Mouse (Mus musculus) bone marrow, adult 2 months (tissue): ENCODE results near the gene Rsg1.

ENCODE experiments used
- CTCF ChIP-seq: fragments of 200-500 bp; IDR thresholded peaks from 2 replicates; pipeline ENCODE4 v1.5.1; 2011; ENCODE audit warnings: low read length, control low read depth; ENCODE audit not compliant: control insufficient read depth, insufficient read depth
- POLR2A ChIP-seq: fragments of 200-500 bp; IDR thresholded peaks from 2 replicates; pipeline ENCODE4 v1.6.1; 2011; ENCODE audit warnings: low read depth, mild to moderate bottlenecking, control low read depth, low read length, borderline replicate concordance; ENCODE audit not compliant: control insufficient read depth

- no peak for TF ChIP-seq CTCF
- TF ChIP-seq POLR2A = no peak
These were observed 35.6 kb downstream of the Rsg1 start for GRCm38 (mm10) chr4:141249383-141249782.
